In the genomic region with DNA sequence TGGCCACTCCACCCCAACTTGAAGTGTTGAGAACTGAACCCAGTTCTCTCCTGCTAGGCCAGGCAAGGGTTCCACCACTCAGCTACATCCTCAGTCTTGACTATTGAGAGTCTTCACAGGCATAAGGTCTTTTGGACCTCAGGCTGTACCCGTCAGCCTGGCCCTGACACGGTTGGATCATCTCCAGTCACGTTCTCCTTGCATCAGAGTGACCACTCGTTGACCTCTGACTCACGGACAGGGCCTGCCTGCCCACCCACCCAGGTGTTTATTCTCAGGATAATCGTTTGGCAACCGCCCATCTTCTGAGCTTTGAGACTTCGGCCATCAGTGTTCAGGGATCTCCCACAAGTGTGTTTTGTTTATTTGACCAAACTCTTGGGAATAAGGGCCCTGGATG, we compare ENCODE assay signal across 29 mouse cellular contexts. TPM values are rescaled to one million over a fixed set of nuclear protein-coding genes. Genes with fewer than 3 reads are reported as not detected.
DNase-seq lines count a peak whose midpoint lies in the region; ATAC-seq and TF ChIP-seq lines count a peak whose summit lies in the region.
"Had no signal": no experiment of that assay in that cellular context is flagged by ENCODE, and none has a peak within 500 bp of the region (broad histone marks: within the 10 kb centered on the region; RNA-seq: fewer than 3 reads in every experiment).

No protein-coding gene starts in this region.

- peak; percentile 34; the same call in 1 of the 2 replicates for ATAC-seq in lung, embryonic 16.5 days (ENCODE audit: low read depth)
- ATAC-seq in stomach, embryonic 16.5 days (ENCODE audit: insufficient read depth, low FRiP score), result peak; percentile 16; the same call in 1 of the 2 replicates
- ATAC-seq in stomach, postnatal 0 days (ENCODE audit: low FRiP score, low TSS enrichment), result no peak
- no peak for ATAC-seq in intestine, embryonic 16.5 days
- ATAC-seq: forebrain, embryonic 14.5 days; hindbrain, postnatal 0 days had no signal

- no peaks in the 10 kb centered on the region for H3K9me3 ChIP-seq in lung, embryonic 16.5 days (ENCODE audit: control insufficient read depth, low read length)
- no peaks in the 10 kb centered on the region for H3K9me3 ChIP-seq in stomach, embryonic 16.5 days (replicated peaks; ENCODE audit: control insufficient read depth, low read length)
- no peaks in the 10 kb centered on the region for H3K9me3 ChIP-seq in stomach, postnatal 0 days (ENCODE audit: control insufficient read depth, low read length)
- no peaks in the 10 kb centered on the region for H3K9me3 ChIP-seq in intestine, embryonic 16.5 days (ENCODE audit: control insufficient read depth, low read length)
- H3K9me3 ChIP-seq: forebrain, embryonic 10.5 days; heart, embryonic 10.5 days; hindbrain, embryonic 13.5 days had no signal

- H3K4me2 ChIP-seq in lung, embryonic 16.5 days (ENCODE audit: low read depth, low read length), result no peak overlapping the region
- no peak overlapping the region for H3K4me2 ChIP-seq in stomach, embryonic 16.5 days (ENCODE audit: low read depth, low read length)
- H3K4me2 ChIP-seq in stomach, postnatal 0 days (replicated peaks; ENCODE audit: low read depth), result no peak overlapping the region
- H3K4me2 ChIP-seq in intestine, embryonic 16.5 days (ENCODE audit: low read depth, low read length), result no peak overlapping the region
- H3K4me2 ChIP-seq: embryonic facial prominence, embryonic 15.5 days; hindbrain, embryonic 13.5 days had no signal

- TF ChIP-seq EP300 in stomach, postnatal 0 days (optimal IDR thresholded peaks at IDR 0.05), result no peak

- no peak overlapping the region for H3K27ac ChIP-seq in lung, embryonic 16.5 days (ENCODE audit: low read length)
- no peak overlapping the region for H3K27ac ChIP-seq in stomach, embryonic 16.5 days (ENCODE audit: low read length)
- no peak overlapping the region for H3K27ac ChIP-seq in stomach, postnatal 0 days (replicated peaks)
- H3K27ac ChIP-seq in intestine, embryonic 16.5 days (ENCODE audit: low read length), result no peak overlapping the region
- H3K27ac ChIP-seq: embryonic facial prominence, embryonic 15.5 days; forebrain, embryonic 10.5 days; heart, embryonic 10.5 days; hindbrain, embryonic 13.5 days; hindbrain, postnatal 0 days had no signal

- no peaks in the 10 kb centered on the region for H3K36me3 ChIP-seq in lung, embryonic 16.5 days (ENCODE audit: control insufficient read depth, insufficient read depth, low read length)
- H3K36me3 ChIP-seq in stomach, embryonic 16.5 days (ENCODE audit: control insufficient read depth, insufficient read depth, low read length), result no peaks in the 10 kb centered on the region
- H3K36me3 ChIP-seq in stomach, postnatal 0 days (ENCODE audit: control insufficient read depth, insufficient read depth, low read length), result no peaks in the 10 kb centered on the region
- H3K36me3 ChIP-seq in intestine, embryonic 16.5 days (ENCODE audit: control insufficient read depth, insufficient read depth, low read length), result no peaks in the 10 kb centered on the region
- H3K36me3 ChIP-seq: embryonic facial prominence, embryonic 15.5 days; forebrain, embryonic 10.5 days; heart, embryonic 10.5 days; hindbrain, embryonic 13.5 days had no signal

- H3K27me3 ChIP-seq in lung, embryonic 16.5 days (ENCODE audit: control insufficient read depth, insufficient read depth, low read depth, low read length), result peaks cover 10% of the 10 kb centered on the region
- no peaks in the 10 kb centered on the region for H3K27me3 ChIP-seq in stomach, embryonic 16.5 days (ENCODE audit: control insufficient read depth, insufficient read depth, low read length)
- no peaks in the 10 kb centered on the region for H3K27me3 ChIP-seq in stomach, postnatal 0 days (ENCODE audit: control insufficient read depth, insufficient read depth, low read length)
- H3K27me3 ChIP-seq in intestine, embryonic 16.5 days (replicated peaks; ENCODE audit: control insufficient read depth, insufficient read depth, low read length), result 0 out of 2 replicates have a peak, but pooled peaks cover 2% of the 10 kb centered on the region

- H3K4me3 ChIP-seq in lung, embryonic 16.5 days (ENCODE audit: low read length), result no peak overlapping the region
- H3K4me3 ChIP-seq in stomach, embryonic 16.5 days (replicated peaks; ENCODE audit: low read length), result no peak overlapping the region
- H3K4me3 ChIP-seq in stomach, postnatal 0 days (ENCODE audit: low read depth, low read length), result no peak overlapping the region
- no peak overlapping the region for H3K4me3 ChIP-seq in intestine, embryonic 16.5 days (ENCODE audit: low read length)
- H3K4me3 ChIP-seq: embryonic facial prominence, embryonic 15.5 days; erythroblast, embryonic 14.5 days; forebrain, embryonic 10.5 days; heart, embryonic 10.5 days; hindbrain, embryonic 13.5 days had no signal

- no peak overlapping the region for H3K9ac ChIP-seq in lung, embryonic 16.5 days (ENCODE audit: low read length)
- no peak overlapping the region for H3K9ac ChIP-seq in stomach, embryonic 16.5 days (ENCODE audit: low read length)
- no peak overlapping the region for H3K9ac ChIP-seq in stomach, postnatal 0 days (ENCODE audit: low read length)
- H3K9ac ChIP-seq in intestine, embryonic 16.5 days (ENCODE audit: low read depth, low read length), result no peak overlapping the region
- H3K9ac ChIP-seq: embryonic facial prominence, embryonic 15.5 days; hindbrain, embryonic 13.5 days had no signal

- WGBS in lung, embryonic 16.5 days, result 17% methylated on average over 8 of the region's 8 CpGs
- 34% methylated on average over 8 of the region's 8 CpGs for WGBS in stomach, embryonic 16.5 days
- WGBS in stomach, postnatal 0 days, result 30% methylated on average over 8 of the region's 8 CpGs
- WGBS in intestine, embryonic 16.5 days, result 31% methylated on average over 8 of the region's 8 CpGs

- H3K4me1 ChIP-seq in lung, embryonic 16.5 days (replicated peaks; ENCODE audit: control insufficient read depth, insufficient read depth, low read length), result no peaks in the 10 kb centered on the region
- H3K4me1 ChIP-seq in stomach, embryonic 16.5 days (ENCODE audit: control insufficient read depth, insufficient read depth, low read length), result no peaks in the 10 kb centered on the region; the same call in 1 of the 2 replicates
- H3K4me1 ChIP-seq in stomach, postnatal 0 days (replicated peaks; ENCODE audit: control insufficient read depth, insufficient read depth), result no peaks in the 10 kb centered on the region
- H3K4me1 ChIP-seq in intestine, embryonic 16.5 days (ENCODE audit: control insufficient read depth, insufficient read depth, low read length), result no peaks in the 10 kb centered on the region

- TF ChIP-seq CTCF in stomach, postnatal 0 days (IDR thresholded peaks at IDR 0.05; ENCODE audit: low read depth), result no peak

- peak; percentile 89 for DNase-seq in heart, adult 11 months
- DNase-seq in heart, postnatal 25 days (ENCODE audit: low spot score), result no peak
- no peak for DNase-seq in lung, postnatal 36 days
- DNase-seq in stomach, postnatal 0 days (ENCODE audit: low spot score), result no peak
- DNase-seq in NIH3T3 (ENCODE audit: low read depth), result peak; percentile 36
- DNase-seq: cerebellum, adult 11 months; cerebellum, adult 8-10 months; cerebellum, postnatal 14 days; embryo, embryonic 11 days; gastrocnemius, postnatal 36 days; heart, adult 18-20 months; heart, postnatal 10 days had no signal

- intact Hi-C loops in heart, postnatal 25 days (cut with DNase I), result no loop called here

RNA-seq across cellular contexts. Expression of gene Otop2, which starts 3.8 kb away (rescaled TPM):
- not detected for total RNA-seq in heart, postnatal 25 days (2021)
- 0.09 TPM in 1 of 2 replicates, not detected in the other for polyA plus RNA-seq in lung, embryonic 16.5 days (2015; fragmentation: Nextera tagmentation; extraction: Ambion mirVana)
- 1.9 and 2.5 TPM in 2 replicates for polyA plus RNA-seq in stomach, embryonic 16.5 days (2015; fragmentation: Nextera tagmentation; extraction: Ambion mirVana)
- polyA plus RNA-seq in stomach, postnatal 0 days (2015; fragmentation: Nextera tagmentation; extraction: Ambion mirVana), result 4.2 and 4.7 TPM in 2 replicates
- 0.11 TPM in 1 of 2 replicates, not detected in the other for polyA plus RNA-seq in intestine, embryonic 16.5 days (2015; fragmentation: Nextera tagmentation; extraction: Ambion mirVana)
- total RNA-seq: adrenal gland, postnatal 36 days; common myeloid progenitor, adult 5-6 weeks; gastrocnemius, adult 8-10 months; gastrocnemius, postnatal 36 days; heart, adult 18-20 months; heart, postnatal 10 days; hematopoietic stem cell, adult 5-6 weeks had no signal
- polyA plus RNA-seq: embryonic facial prominence, embryonic 11.5 days; erythroblast, embryonic 14.5 days; forebrain, embryonic 14.5 days; heart, embryonic 10.5 days; heart, embryonic 14.5 days; hindbrain, embryonic 13.5 days had no signal

RNA-seq across cellular contexts. Expression of gene Fads6, which starts 5.7 kb away (rescaled TPM):
- total RNA-seq in heart, postnatal 25 days (2021), result 1 to 10 TPM; 1.1 to 1.5 TPM
- 0.30 and 0.48 TPM in 2 replicates for polyA plus RNA-seq in lung, embryonic 16.5 days (2015; fragmentation: Nextera tagmentation; extraction: Ambion mirVana)
- polyA plus RNA-seq in stomach, embryonic 16.5 days (2015; fragmentation: Nextera tagmentation; extraction: Ambion mirVana), result 1.6 and 1.7 TPM in 2 replicates
- polyA plus RNA-seq in stomach, postnatal 0 days (2015; fragmentation: Nextera tagmentation; extraction: Ambion mirVana), result 1.3 and 1.5 TPM in 2 replicates
- polyA plus RNA-seq in intestine, embryonic 16.5 days (2015; fragmentation: Nextera tagmentation; extraction: Ambion mirVana), result 1.2 and 1.5 TPM in 2 replicates

RNA-seq across cellular contexts. Expression of gene Ush1g, which starts 18.7 kb away (rescaled TPM):
- total RNA-seq in heart, postnatal 25 days (2021), result under 1 TPM in 1 of 2 experiments, not detected in 1; 0.20 TPM
- polyA plus RNA-seq in lung, embryonic 16.5 days (2015; fragmentation: Nextera tagmentation; extraction: Ambion mirVana), result not detected in 2 replicates
- 0.62 and 0.76 TPM in 2 replicates for polyA plus RNA-seq in stomach, embryonic 16.5 days (2015; fragmentation: Nextera tagmentation; extraction: Ambion mirVana)
- 0.34 and 0.36 TPM in 2 replicates for polyA plus RNA-seq in stomach, postnatal 0 days (2015; fragmentation: Nextera tagmentation; extraction: Ambion mirVana)
- polyA plus RNA-seq in intestine, embryonic 16.5 days (2015; fragmentation: Nextera tagmentation; extraction: Ambion mirVana), result 0.06 and 0.11 TPM in 2 replicates
- total RNA-seq: common myeloid progenitor, adult 5-6 weeks; ES-E14; hematopoietic stem cell, adult 5-6 weeks had no signal
- polyA plus RNA-seq: embryonic facial prominence, embryonic 11.5 days; erythroblast, embryonic 14.5 days; forebrain, embryonic 10.5 days; forebrain, embryonic 14.5 days had no signal

RNA-seq across cellular contexts. Expression of gene Fdxr, which starts 26.3 kb away (rescaled TPM):
- total RNA-seq in heart, postnatal 25 days (2021), result 1 to 10 TPM; 7.9 to 8.2 TPM
- 14.1 and 14.2 TPM in 2 replicates for polyA plus RNA-seq in lung, embryonic 16.5 days (2015; fragmentation: Nextera tagmentation; extraction: Ambion mirVana)
- 15.4 and 15.9 TPM in 2 replicates for polyA plus RNA-seq in stomach, embryonic 16.5 days (2015; fragmentation: Nextera tagmentation; extraction: Ambion mirVana)
- polyA plus RNA-seq in stomach, postnatal 0 days (2015; fragmentation: Nextera tagmentation; extraction: Ambion mirVana), result 6.7 and 7.3 TPM in 2 replicates
- 21.7 and 22.9 TPM in 2 replicates for polyA plus RNA-seq in intestine, embryonic 16.5 days (2015; fragmentation: Nextera tagmentation; extraction: Ambion mirVana)

RNA-seq across cellular contexts. Expression of gene Otop3, which starts 31.4 kb away (rescaled TPM):
- total RNA-seq in heart, postnatal 25 days (2021), result not detected
- polyA plus RNA-seq in lung, embryonic 16.5 days (2015; fragmentation: Nextera tagmentation; extraction: Ambion mirVana), result not detected in 2 replicates
- polyA plus RNA-seq in stomach, embryonic 16.5 days (2015; fragmentation: Nextera tagmentation; extraction: Ambion mirVana), result 4.6 and 8.4 TPM in 2 replicates
- 20.5 and 21.0 TPM in 2 replicates for polyA plus RNA-seq in stomach, postnatal 0 days (2015; fragmentation: Nextera tagmentation; extraction: Ambion mirVana)
- 1.5 and 2.1 TPM in 2 replicates for polyA plus RNA-seq in intestine, embryonic 16.5 days (2015; fragmentation: Nextera tagmentation; extraction: Ambion mirVana)
- total RNA-seq: adrenal gland, postnatal 36 days; common myeloid progenitor, adult 5-6 weeks; ES-E14; gastrocnemius, adult 8-10 months; gastrocnemius, postnatal 36 days; heart, adult 18-20 months; heart, postnatal 10 days; hematopoietic stem cell, adult 5-6 weeks had no signal
- polyA plus RNA-seq: embryonic facial prominence, embryonic 11.5 days; erythroblast, embryonic 14.5 days; forebrain, embryonic 10.5 days; heart, embryonic 14.5 days had no signal

Comparison
In these comparisons a context has a peak if more than half of its experiments do, and no peak if none do; other contexts are left out.
1. DNase-seq: peak in heart, adult 11 months (single experiment) and NIH3T3 (single experiment); none in heart, postnatal 25 days (single experiment), lung, postnatal 36 days (single experiment) and stomach, postnatal 0 days (single experiment).
2. ATAC-seq: peak in lung, embryonic 16.5 days (single experiment) and stomach, embryonic 16.5 days (single experiment); none in stomach, postnatal 0 days (single experiment) and intestine, embryonic 16.5 days (single experiment).